Mouse (Mus musculus) lung, postnatal 4 days (tissue): ENCODE measurements around the gene Tiparp.

Experiments used
- DNase-seq, 2 experiments: peaks; one replicate each; pipeline ENCODE4 v3.0.0; 2021

Gene Tiparp

DNA sequence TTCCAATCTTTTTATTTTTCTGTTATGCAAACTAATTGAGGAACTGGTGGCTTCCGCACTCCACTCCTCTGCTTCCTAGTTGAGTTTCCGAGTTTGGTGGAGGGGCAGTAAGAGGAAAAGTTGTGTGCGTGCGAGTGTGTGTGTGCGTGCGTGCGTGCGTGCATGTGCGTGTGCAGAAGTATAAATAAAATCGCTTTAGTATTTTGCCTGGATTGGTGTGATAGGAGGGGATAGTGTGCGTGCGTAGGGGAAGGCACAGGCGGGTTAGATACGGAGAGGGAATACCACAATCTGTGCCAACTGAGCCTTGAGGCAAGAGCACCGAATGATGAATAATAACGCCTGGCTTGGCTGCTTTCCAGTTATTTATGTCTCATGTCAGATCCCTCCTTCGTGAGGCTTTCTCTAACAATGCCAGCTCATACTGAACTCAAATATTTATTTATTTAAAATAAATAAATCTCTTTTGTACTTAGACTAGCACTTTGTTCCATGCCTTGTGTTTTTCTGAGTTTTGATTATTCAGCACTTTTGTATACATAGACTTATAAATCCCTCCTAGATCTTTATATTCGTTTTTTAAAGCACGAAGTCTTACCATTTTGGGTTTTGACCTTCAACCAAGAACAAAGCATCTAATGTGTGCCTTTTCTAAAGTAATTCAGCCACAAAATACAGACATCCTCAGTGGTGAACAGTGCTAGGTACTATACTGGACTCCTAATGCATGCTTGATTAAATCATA, 1.4 kb downstream of the Tiparp start:
- no peak for DNase-seq

DNA sequence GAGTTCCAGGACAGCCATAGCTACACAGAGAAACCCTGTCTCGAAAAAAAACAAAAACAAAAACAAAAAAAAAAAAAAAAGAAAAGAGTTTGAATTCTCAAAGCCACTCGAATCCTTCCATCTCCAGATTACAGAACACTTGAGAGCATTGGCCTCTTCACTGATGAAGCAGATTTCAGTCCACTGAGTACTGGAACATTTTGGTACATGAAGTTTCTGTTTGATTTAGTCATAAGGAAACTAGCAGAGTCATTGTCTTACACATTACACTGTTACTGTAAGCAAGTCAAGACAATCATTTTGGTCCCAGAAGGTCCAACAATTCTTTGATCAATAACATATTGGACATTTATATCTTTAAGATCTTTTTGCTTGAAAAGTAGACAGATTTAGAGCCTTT, 4.8 kb downstream of the Tiparp start:
- DNase-seq, result no peak

DNA sequence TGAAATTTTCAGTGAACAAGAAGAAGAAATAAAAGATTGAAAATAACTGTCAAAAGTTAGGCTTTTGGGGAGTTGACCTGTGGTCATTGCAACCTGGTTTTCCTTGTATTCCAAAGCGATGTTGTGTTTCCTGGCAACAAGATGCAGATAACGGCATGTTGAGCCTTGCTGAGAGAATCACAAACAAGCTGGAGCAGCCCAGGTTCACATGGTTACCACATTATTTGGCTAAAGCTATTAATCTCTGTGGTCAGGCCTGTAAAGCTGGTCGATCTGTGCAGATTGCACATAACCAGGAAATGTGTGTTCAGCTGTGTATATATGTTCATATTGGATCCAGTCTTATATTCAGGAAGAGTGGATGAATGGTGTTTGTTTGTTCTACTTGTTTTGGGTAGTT, 5.4 kb downstream of the Tiparp start:
- DNase-seq, result no peak

DNA sequence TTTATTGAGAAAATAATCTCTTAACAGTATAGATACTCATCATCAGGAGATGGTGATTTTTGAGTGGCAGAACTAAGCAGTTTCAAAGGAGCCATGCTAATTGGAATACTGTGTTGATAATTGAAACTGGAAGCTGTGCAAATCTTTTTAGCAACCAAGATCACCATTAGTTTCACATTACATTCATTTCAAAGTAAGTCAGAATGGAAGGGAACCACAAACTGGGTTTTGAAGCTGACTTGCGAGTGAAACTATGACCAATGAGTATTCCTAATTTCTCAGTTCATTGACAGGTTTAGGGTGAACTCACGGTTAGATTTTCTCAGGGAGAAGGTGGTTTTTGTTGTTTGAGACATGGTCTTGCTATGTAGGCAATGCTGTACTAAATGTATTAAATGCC, 6.3 kb downstream of the Tiparp start:
- DNase-seq, result no peak

DNA sequence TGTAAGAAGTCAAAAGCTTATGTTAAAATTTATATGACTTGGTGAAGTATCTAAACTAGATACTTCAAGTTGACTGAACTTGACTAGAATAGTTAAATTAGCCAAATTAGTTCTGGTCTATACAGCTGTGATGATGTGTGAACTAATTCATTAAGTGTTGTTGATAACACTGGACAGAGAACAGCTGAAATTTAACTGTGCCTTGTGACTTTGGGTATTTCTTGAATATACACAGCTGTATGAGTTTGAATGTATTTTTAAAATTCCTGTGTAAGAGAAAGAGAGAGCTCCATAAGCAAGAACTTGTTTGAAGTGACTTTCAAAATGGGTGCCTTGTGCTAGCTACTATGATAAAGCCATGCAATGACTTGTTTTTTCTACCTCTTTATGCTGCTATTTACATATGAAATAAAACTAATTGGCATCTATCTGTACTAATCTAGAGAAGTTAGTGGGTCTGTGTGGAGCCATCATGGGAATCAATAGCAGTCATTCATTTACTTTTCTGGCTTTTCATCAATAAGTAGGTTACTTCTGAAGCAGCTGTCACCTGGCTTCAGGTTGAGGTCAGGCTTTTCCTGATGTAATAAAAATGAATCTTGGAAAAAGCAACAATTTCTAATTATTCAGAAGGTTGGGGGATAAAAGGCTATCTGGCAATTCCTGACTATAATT, 7.0 kb downstream of the Tiparp start:
- DNase-seq, result no peak

DNA sequence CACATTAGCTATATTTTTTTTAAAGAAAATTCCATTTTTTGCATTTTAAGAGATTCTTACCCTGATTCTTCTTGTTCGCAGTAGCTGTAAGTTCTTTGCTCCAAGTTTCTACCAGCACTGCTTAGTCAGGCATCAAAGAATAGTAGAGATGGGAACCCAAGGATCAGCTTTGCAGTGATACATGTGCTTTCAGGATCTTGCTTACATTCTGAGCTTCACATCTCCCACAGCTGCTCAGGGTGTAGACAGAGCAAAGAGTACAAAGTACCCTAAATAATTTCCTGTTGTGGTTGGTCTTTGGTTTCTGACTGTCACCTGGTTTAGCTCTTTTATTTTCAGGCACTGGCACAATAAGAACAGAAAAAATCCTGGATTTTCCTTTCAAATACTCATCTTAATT, 9.1 kb downstream of the Tiparp start:
- DNase-seq, result no peak

DNA sequence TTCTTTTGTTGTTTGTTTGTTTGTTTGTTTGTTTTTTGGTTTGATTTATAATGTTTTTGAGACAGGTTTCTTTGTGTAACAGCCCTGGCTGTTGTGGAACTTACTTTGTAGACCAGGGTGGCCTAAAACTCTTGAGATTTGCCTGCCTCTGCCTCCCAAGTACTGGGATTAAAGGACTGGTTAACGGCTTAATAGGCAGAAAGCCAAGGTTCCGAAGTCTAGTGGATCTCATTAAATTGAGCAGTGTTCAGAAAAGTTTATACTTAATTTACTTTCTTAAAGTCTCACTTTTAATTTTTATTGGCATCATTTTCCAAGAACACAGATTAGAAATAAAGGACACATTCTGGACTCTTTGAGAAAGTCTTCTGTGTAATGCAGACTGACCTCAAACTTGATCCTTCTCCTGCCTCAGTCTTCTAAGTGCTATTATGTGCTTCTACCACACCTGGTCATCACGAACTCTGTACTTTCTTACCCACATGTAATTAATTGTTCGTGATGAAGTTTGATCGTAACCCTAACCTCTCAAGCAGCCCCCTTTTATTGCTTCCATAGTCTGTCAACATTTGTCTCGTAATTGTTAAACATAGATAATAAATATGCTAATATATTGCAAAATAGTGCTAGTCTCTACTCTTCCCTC, 12.8 kb downstream of the Tiparp start:
- DNase-seq, result no peak

DNA sequence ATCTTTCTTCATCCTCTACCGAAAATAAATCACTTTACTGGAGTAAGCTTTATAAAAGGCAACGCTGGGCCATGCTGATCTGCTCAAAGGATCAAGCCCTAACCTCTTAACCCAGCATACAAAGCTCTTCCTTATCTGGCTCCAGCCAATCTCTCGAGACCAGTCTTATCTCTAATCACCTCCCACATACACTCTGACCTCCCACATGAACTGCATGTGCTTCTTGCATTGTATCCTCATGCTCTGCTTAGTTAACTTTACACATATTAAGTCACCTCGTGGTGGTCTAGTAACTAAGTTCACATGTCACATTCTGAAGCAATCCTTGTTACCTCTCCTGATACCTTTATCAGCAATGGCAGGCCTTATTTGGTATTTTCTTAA, 13.3 kb downstream of the Tiparp start:
- DNase-seq, result no peak

DNA sequence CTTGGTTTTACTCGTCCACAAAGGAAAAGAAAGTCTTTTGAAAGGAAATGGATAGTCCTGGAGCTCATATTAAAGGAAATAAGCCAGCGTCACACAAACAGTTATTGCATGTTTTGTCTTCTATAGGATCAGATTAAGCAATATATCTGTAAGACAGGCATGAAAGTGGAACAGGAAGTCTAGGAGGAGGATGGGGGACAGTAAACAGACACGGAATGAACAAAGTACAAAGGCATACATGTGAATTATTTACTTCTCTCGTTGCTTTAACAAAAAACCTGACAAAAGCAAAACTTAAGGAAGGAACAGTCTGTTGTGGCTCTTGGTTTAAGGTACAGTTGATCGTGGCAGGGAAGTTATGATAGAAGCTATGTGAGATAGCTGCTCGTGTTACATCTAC, 21.6 kb downstream of the Tiparp start:
- no peak for DNase-seq

DNA sequence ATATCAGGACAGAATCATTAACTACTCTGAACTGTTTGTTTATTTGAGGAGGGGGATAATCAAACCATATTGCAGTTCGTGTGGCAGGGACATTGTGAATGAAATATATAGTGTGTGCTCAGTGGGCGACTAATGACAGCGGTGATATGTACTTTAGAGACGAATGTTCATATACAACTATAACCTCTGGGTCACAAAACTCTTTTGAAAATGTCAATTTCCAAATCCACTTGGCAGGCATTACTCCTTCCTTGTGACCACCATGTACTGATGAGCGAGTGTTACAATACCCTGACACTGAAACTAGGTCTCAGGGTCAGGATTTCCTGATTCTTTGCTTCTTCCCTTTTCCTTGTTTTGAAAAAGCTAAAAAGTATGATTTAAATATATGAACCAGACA, 22.9 kb downstream of the Tiparp start:
- DNase-seq, result no peak

DNA sequence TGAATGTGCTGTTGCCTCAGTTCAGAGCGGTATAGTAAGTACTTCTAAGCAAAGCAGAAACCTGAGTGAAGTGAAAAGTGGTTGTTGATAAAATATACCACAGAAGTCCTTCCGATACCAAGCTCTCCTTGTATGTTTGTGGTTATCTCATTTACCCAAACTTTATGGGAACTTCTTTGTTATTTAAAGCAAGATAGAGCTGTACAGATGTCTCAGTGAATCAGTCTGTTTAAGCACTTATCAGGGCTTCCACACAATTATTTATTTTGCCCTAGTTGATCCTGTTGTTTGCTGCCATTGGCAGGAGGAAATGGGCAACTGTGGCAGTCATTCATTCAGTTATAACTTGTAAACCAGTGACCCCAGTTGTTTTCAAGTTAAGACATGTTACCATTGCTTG, 26.4 kb downstream of the Tiparp start:
- no peak for DNase-seq

DNA sequence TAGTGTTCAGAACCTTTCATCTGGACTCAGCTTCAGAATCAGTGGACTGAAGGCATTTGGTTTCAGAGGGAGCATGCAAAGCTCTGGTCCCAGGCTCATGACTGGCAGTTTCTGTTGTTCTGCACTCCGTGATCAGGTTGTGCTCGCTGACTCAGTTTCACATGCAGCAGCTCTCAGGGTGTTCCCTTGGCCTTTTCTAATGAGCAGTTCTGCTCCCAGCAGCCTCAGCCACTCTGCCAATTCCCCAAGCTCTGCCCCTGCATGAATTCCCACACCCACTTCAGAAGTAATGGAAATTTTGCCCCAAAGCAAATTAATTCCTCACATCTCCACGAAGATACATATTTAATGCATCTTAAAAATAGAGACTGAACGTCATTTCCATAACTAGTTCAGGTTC, 30.5 kb downstream of the Tiparp start:
- DNase-seq, result no peak

DNA sequence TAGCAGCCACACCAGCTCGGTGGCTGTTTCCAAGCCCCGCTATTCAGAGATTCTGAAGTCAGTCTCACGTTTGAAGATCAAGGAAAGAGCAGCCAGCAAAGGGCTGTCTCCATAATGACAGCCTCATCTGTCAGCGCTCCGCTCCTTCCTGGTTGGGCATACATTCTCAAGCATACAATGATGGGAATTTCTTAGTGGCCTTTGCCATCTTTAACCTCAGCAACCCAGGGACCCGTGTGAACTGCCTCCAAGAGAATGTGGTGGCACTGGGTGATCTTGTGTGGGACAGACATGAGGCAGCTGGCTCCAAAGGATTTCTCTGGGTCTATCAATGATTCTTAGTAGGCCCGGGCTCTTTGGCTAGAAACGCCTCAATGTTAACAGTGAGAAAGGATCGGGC, 34.0 kb downstream of the Tiparp start:
- DNase-seq, result peak in 1 of 2 experiments; percentile 65

DNA sequence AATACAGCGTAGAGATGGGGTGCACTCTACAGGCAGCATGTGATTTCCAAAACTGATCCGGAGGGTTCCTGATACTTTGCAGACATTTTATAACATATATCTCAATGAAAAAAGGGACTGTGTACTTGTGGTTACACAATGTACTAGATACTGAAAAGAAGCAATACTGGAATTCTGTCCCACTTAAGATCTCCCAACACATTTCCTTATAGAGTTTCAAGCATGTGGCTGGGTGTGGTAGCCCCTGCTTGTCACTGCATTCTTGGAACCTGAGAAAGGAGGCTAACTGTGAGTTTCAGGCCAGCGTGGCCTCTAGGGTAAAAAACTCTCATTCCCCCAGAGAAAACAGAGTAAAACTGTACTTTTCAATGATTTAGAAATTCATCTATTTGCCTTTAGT, 34.5 kb downstream of the Tiparp start:
- DNase-seq, result no peak

DNA sequence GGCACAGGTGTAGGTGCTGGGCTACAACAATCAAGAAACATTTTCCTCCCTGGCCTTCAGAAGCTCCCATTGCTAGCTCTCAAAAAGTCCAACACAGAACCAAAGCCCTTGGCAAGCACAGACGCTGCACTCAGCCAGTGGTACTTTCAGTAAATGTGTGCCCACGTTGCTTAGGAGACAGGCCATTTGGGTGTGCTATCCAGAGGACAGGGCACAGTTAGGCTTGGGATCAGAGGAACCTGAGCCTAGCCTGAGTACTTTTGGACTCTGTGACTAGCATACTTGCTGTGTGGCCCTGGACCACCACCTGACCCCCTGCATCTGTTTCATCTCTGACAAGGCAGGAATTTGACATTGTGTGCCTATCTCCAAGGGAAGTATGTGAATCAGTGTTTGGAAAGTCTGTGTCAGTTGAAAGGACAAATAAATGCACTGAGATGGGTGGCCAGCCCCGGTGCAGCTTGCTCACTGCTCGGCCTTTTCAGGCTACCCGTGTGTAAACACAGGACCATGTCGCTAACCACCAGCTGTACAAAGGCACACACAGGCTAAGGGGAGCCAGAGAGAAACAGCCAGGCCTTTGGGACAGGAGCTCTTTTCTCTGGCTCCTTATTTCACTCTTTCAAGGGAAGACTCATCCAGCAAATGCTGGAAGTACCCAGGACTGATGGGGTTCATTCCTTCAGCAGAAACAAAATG, 35.9 kb downstream of the Tiparp start:
- no peak for DNase-seq

DNA sequence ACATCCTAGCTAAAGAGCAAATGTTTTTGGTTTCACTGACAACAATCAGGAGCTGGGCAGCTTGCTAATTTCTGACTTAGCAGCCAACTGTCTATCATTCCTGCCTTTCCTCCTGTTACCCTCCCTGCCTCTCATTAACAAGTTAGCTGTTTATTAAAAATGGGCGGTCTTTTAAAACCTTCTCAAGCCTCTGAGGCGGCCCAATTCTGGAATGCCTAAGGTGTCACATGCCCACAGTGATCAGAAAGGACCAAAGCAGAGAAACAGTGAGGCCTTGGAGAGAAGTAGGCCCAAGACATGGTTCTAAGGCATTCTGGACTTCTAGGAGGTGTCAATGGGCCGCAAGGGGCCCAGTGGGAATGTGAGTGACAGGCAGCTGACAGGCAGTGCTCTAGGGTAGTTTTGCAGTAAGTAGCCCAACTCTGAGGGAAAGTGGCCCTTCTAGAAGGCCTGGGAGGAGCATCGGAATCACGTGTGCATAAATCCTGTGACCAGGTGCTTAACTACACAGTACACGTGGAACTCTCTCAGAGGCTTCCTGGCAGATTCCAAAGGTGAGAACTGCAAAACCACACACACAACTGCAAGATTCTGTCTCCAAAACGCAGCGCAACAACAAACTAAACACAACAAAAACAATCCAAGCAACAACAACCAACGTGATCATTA, 37.6 kb downstream of the Tiparp start:
- no peak for DNase-seq

DNA sequence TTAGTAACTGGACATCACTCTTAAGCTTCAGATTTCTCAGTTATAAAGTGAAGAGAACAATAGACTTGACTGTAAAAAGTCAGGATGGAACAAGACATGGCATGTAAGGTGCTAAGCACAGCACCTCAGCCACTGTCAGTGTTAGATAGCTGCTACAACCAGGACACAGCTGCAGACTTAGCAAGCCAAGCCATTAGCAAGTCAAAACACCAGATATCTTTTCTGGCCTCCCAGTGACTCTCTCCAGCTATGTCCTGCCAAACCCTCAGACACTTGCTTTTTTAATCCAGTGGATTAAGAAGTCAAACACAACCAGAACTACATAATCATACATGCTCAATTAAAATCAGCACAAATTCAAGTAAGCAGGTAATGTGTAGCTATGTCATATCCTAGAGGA, 41.7 kb downstream of the Tiparp start:
- DNase-seq, result no peak

DNA sequence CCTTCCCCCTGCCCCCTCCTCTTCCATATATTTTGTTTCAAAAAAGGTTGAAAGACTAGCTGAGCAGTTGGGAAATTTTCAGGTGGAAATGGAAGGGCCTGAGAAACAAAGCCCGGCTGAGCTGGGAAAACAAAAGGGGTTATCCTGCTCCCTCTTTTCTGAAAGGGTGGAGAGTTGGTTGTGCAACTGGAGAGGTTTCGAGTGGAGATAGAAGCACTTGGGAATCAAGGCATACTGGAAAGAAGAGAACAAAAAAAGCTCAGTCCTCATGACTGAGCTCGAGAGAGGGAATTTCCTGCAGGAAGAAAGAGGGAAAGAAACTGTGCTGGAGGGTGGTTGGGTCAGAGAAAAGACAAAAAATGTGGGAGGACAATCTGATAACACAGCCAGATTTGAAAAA, 45.3 kb downstream of the Tiparp start:
- DNase-seq, result no peak

DNA sequence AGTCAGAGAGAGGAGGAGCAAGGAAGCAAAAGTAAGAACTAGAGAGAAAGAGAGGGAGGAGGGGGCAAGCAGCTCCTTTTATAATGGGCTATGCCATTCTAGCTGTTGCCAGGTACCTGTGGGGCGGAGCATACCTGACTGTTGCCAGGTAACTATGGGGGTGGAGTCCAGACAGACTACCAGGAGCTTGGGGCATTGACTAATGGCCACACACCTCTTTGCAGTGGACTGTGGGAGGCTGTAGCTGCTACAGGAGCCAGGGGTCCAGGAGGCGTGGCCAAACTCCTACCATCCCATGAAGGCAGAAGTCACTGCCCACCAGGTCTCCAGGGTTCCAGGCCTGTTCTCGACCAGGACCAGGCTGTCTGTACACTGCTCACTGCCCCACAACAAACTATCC, 49.4 kb downstream of the Tiparp start:
- DNase-seq, result no peak

DNA sequence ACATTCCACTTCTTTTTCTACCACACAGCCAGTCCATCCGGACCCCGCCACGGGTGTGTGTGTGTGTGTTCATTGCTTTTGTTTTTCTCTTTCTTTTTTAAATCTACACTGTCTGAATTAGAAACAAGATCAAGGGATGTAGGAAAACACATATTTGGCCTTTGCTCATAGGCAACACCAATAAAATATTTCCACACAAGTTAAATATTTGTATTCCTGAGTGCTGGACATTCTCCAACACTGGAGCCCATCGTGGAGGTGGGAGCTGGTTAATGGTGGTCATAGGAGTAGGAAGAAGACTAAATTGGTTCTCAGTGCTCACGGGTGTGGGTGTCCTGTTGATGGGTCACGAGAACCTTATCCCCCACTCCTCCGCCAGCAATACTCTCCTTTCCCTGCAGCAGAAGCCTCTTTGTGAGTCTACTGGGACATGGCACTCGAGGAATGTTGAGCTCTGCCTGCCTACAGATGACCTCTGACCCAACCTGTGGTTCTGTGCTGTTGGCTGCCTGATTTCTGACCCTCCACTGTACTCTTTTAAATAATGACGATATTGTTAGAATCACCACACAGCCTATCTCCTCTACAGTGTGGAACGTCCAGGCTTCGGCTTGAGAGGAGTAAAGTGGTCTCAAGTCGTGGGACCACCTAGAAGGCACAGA, 51.2 kb downstream of the Tiparp start:
- DNase-seq, result no peak

DNA sequence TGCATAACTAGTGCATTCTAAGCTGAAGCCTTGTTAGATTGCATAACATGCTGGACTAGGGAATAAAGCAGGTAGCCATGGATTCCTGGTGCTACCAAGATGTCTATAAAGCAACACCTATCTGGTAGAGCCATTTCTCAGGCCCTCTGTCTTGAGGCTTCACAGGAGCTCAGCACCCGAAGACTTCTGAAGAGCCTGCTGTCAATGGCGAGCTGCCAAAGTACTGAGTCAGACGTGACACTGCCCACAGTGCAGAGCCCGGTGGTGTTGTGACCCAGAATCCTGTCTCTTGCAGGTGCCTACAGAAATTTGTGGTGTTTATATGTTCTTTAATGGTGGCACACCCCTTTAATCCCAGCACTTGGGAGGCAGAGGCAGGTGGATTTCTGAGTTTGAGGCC, 53.4 kb downstream of the Tiparp start:
- no peak for DNase-seq

DNA sequence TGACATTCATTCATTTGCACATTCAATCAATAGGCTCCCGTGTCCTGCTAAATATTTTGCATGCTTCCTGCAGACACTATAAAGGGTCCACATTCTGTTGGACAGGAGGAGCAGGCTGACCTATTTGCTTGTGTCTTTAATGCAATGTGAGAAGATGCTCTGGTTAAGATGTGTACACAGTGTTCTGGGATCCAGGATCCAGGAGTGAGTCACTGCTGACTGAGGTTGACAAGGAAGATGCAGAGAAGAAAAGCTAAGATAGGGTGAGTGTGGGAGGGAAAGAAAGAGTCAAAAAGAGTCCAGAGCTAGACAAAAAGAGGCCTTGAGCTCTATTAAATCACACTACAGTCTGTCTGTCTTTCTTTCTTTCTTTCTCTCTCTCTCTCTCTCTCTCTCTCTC, 56.1 kb downstream of the Tiparp start:
- DNase-seq, result no peak

DNA sequence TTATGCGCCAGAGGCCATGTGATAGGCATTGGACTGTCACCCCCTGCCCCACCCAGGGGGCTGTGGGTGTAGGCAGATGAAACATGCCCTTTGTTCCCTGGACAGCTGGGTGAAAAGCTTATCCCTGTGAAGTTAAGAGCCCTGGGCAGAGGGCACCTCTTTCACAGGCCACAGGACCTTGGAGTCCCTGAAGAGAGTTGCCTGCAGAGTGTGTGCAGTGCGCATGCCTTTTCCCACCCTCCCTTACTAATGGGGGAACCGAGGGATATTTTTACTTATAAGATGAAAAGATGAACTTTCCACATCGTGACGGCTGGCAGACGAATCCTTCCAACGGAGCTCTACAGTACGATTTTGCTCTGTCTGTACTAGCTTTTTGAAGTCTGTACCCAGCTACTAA, 57.1 kb downstream of the Tiparp start:
- no peak for DNase-seq
